Mouse (Mus musculus) spleen, postnatal 0 days (tissue): Measurements from ENCODE around the gene Prkab1. TPM values are rescaled to one million over a fixed set of nuclear protein-coding genes. Genes with fewer than 3 reads are reported as not detected.

ENCODE experiments used
- polyA plus RNA-seq: library from polyadenylated mRNA; unstranded; fragments of >200 nt; fragmentation: Nextera tagmentation; extraction: Ambion mirVana; gene quantifications from 2 replicates; pipeline ENCODE4 v1.2.1, GENCODE M21; 2015

Gene Prkab1
- 91.6 and 95.5 TPM in 2 replicates for polyA plus RNA-seq

DNA sequence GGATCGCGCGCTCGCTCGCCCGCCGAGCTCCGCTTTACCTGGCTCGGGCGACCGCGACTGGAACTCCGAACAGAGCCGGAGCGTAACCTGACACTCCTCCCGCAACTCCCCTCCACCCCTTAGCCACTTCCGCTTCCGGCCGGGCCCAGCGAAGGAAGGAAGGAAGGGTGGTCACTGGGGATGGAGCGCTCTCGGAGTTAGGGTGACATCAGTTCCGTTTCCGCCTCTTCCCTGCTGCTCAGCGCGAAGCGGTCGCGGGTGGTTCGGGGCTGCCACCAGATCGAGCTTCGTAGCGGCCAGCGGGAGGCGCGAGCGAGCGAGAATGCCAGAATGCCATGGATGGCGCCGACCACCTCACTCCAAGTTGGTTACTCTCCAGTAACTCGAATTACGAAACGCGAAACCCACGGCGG, at the start of gene Prkab1:
Prkab1 (minus strand) TSS at position 182 of the 413 bp plus-strand sequence.

Other genes starting within 250 kb of the Prkab1 start
- 36.1 and 36.4 TPM in 2 replicates for gene Cit, start 179.2 kb downstream of the Prkab1 start, polyA plus RNA-seq
- gene Tmem233, start 58.7 kb upstream of the Prkab1 start, polyA plus RNA-seq, result 0.06 TPM in 1 of 2 replicates, not detected in the other